Mouse (Mus musculus) urinary bladder, postnatal 4 days (tissue): ENCODE results near the gene Pla2g6.

Experiments
- DNase-seq, 2 experiments: peaks; one replicate each; pipeline ENCODE4 v3.0.0; 2021 to 2022; ENCODE audit warnings: low spot score in 2 of 2

The Pla2g6 gene

DNA sequence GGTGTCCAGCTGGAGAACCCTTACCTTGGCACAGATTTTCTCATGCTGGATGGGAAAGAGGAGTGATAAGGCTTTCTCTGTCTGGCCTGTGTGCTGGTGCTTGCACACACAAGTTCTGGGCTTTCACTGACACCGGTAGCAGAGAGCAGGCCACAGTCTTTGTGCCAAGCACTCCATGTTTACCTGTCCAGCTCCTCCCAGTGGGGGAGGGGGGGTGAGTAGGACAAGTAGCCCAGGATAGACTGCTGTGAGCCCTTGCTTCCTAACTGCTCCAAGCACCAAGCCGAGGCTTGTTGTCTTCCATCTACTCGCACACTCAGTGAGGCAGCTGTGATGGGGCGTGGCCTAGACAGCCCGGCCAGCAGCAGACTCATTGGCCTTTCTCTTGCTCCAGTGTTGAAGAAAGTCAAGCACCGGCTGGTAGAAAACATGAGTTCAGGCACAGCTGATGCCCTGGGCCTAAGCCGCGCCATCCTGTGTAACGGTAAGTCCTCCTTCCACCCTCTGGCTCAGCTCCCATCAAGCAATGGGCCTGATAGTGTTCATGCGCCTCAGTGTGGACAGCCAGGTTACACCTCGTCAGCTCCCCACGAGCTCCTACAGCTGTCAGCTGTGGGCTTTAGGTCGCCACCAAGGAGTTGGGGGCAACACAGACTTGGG is 85.5 kb downstream of the Pla2g6 start:
- DNase-seq: no peak

DNA sequence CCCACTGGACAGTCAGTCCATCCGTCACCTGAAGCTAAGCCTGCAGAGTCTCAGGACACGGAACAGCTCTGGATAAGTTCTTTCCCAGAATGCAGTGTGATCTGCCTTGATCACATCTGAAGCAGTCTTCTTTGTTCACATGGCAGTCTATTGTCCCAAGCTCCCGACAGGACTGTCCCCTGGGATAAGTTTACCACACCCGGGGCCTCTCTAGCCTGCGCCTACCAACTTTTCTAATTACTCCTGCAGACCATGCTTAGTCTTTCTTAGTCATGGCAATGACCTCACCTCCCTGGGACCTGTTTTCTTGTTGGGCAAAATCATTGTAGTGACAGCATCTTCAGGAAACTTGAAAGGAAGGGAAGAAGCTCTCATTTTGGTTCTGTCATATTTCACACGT is 90.2 kb downstream of the Pla2g6 start:
- no peak for DNase-seq
